Mouse (Mus musculus) cerebellum, postnatal 25 days (tissue): ENCODE measurements at regions not wholly inside any gene's neighbourhood (a gene's known extent, or its start where the extent isn't known, plus 50 kb on each side); places are given as distances from the start of the nearest gene placed in this dataset.

Experiments used
- DNase-seq, 2 experiments: peaks; one replicate each; pipeline ENCODE4 v3.0.0; 2021; ENCODE audit warnings: mixed read lengths in 2 of 2

GRCm38 (mm10) chr12:54263733-54264417, 60.2 kb upstream of the Egln3 start:
- no peak for DNase-seq

- no peak for DNase-seq
Observed at GRCm38 (mm10) chr12:54262236-54263005, 58.8 kb upstream of the Egln3 start.

GRCm38 (mm10) chr12:54261426-54261825, 57.8 kb upstream of the Egln3 start:
- peak; percentile 13 to 31 for DNase-seq

- DNase-seq, result no peak
Observed at GRCm38 (mm10) chr12:54260502-54260901, 56.8 kb upstream of the Egln3 start.

GRCm38 (mm10) chr12:54257776-54258433, 54.2 kb upstream of the Egln3 start:
- peak; percentile 41 to 54 for DNase-seq

GRCm38 (mm10) chr12:54256506-54257128, 53.0 kb upstream of the Egln3 start:
- DNase-seq, result no peak
